ENCODE assay signal across 1 mouse cellular context in the genomic region with DNA sequence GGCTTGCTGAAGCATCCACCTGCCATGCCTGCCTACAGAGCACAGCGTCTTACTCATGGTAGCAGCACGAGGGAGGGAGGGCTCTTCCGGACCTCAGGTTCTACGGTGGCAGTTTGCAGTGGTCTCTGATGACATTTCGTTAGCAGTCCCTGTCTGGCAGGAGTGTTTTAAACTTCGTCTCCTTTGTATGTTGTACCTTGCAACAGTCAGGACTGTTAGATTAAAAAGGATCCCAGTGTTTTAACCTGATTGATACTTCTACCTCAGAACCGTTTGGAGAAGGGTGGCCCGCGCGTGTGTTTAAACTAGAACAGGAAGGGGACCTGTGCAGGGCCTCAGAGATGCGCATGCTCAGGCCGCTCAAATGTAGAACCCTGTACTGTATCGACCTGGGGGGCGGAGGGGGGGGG.
TF ChIP-seq lines count a peak whose summit lies in the region.

No protein-coding gene starts in this region.

TF ChIP-seq in CH12.LX, 34 proteins besides CTCF, POLR2A, EP300 and RAD21 (continued from another document):
- TF ChIP-seq JUND (conservative IDR thresholded peaks at IDR 0.05; ENCODE audit: low read depth, low read length) (no peak), KAT2A (IDR thresholded peaks at IDR 0.05; ENCODE audit: insufficient replicate concordance, low read length) (no peak), POLR2AphosphoS2 (IDR thresholded peaks at IDR 0.05; ENCODE audit: low read depth, low read length) (no peak; the same call in 1 of the 2 replicates)
